Mouse (Mus musculus): ENCODE results near the gene Susd2.
A peak's percentile ranks its signal among the peaks of the same experiment; 100 is the strongest.

Susd2 gene

DNA sequence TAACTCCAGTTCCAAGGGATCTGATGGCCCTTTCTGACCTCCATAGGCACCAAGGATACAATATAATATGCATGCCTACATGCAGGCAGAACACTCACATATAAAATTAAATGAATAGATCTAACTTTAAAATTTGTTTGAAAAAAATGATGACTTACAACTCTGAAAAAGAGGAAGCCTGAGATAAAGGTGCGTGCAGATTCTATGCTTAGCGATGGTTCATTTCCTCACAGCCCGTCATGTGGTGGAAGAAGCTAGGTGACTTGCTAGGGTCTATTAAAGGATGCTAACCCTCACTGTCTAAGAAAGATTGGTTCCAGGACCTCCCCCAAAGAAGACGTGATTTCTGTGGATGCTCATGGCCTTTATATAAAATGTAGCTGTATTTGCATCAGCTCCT lies 27.8 kb downstream of the Susd2 start:
- DNase-seq = no peak

DNA sequence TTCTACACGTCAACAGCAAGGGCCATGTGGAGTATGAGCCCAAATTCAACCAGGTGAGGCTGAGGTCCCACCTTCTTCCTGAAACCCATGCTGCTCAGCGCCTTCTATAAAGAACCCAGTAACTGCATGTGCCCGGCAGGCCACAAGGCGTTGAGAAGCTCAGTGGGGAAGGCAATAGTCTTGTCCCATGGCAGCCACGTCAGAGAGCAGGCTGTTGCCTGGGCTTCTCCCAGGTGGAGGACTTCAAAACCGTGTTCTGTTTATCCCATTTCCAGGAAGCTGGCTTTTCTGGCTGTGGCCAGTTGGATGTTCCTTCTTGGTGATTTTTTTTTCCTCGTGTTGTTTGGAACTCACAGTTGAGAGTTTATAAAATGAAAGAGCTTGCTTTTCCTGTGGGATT lies 33.3 kb downstream of the Susd2 start:
- no peak for DNase-seq

DNA sequence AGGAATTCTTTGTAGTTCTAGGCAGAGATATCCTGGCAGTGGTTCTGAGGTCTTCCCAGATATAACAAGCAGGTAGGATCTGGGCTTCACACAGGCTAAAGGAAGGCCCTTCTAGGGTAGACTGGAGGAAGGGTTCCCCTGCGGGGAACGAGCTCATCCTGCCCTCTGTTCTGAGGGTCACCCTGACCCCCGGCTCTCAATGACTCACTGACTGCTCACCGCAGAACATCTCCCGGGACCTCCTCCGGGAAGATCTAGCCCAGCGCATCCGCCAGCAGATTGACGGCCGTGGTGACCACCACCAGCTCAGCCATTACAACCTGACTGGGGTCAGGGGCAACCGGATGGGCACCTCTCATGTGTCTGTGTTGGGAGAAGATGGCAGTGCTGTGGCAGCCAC lies 34.8 kb downstream of the Susd2 start:
- DNase-seq = no peak

DNA sequence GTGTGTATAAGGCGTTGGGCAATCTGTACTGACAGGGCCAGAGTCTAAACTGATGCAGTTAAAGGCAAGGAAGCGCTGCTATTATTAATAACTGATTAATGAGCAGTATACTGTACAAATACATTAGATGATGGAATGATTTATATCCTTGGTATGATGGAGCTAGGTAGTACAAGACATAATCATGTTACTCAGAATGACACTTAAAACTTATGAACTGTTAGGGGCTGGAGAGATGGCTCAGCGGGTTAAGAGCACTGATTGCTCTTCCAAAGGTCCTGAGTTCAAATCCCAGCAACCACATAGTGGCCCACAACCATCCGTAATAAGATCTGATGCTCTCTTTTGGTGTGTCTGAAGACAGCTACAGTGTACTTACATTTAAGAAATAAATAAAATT lies 36.6 kb downstream of the Susd2 start:
- DNase-seq = no peak

DNA sequence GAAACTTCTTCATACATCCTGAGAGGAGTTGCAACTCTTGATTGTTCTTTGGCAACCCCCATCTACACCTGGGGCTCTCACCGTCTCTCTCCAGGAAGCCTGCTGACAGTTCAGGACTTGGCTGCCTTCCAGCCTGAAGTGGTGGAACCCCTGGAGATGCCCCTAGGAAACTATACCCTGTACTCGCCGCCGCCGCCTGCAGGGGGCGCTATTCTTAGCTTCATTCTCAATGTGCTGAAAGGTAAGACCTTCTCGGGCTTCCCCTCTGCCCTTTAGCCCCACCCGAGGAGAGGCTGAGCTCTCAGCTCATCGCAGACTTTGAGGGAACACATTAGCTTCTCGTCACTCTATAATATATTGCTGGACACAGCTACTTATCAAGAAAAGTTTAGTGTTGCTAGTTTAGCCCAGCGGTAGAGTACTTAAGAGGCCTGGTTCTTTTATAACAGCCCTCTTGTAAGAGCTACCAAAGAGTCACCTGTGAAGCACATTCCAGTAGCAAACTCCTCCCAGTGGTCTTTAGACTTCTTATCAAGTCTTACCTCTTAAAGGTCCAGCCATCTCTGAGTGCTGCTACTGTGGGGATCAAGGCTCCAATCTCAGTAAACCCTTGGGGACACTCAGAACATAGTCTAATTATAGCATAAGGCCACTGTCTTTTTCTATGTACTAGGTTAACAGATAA lies 38.5 kb downstream of the Susd2 start:
- peak in 1 of 2 experiments; percentile 14 for DNase-seq

DNA sequence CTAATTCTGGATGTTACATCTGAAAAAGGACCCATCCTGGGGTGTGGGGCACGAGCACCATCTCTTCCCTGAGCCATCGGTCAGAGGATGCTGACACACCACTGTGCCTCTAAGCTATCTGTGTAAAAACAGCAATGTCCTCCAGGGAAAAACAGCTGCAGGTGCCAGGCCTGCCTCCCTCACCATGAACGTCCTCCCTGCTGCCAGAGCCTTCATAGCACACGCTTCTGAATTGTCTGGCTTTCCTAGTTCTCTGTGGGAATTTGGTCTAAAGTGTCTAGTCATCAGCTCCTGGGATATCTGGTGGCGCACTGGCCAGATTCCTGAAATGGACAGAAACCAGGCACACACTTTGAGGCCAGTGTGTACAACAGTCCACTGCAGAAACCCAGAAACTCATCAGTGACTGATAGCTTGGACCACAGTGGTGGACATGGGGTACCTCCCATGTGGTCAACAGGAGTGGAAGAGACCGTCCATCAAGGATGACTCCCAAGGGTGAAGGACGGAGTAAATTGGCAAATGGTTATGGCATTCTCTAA lies 43.5 kb downstream of the Susd2 start:
- no peak for DNase-seq

DNA sequence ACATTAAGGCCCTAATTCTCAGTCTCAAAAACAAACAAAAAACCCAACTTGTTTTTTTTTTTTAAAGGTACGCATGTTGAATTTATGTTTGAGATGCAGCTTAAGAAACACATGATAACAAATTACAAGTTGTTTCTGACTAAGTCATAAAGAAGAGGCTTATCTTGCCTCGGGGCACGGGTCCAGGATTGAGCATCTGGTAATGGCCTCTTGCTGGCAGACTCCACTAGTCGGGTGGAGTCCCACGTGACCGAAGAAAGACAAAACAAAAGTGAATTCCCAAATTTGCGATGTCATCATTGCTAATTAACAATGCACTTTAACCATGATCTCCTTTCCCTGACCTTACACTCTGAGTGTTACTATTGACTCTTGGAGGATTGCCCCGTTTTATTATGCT lies 47.8 kb downstream of the Susd2 start:
- peak; percentile 60 to 69 for DNase-seq

DNA sequence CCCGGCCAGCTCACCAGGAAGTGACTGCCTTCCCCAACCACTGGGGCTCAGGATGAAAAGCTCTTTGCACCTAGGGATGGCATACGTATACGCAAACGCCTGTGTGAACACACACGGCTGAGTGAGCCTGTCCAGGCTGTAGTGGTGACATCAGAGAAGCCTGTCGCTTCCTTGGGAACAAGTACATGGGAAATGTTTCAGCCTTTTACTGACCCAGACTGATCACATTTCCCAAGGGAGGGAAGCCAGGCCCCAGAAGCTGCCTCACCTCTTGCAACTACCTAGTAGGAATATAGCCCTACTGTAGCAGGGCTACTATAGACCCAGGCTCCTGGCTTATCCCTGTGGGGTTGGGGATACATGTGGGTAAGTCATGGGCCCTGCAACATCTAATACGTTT lies 51.2 kb downstream of the Susd2 start:
- DNase-seq = no peak

DNA sequence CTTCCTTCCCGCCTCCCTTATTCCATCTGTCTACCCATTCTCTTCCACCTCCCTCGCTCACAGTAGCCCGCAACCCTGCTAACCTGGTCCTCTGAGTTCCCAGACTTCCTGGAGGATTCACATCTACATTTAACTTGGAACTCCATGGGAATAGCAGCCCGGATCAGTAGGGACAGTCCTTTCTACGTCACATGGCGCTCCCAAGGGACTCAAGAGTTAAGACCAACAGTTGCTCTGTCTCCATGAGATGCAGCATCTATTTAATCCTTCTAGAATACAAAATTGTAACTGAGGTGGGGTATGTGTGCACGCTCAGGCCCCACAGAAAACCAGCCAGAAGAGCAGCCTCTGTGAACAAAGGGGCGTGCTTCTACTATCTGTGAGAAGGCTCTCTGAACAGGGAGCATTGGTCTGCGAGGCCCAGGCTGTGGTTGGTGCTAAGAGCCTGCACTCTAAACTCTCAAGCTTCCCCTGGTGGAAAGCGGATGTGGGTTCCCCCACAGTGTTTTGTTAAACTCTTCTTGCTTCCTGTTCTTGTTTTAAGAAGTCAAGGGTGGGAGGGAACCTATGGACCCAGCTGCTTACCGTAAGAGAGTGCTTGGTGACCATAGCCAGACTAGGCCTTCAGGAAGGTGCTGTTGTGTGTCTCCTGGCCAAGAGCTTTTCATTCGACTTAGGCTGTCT lies 52.5 kb downstream of the Susd2 start:
- peak; percentile 44 to 50 for DNase-seq

DNA sequence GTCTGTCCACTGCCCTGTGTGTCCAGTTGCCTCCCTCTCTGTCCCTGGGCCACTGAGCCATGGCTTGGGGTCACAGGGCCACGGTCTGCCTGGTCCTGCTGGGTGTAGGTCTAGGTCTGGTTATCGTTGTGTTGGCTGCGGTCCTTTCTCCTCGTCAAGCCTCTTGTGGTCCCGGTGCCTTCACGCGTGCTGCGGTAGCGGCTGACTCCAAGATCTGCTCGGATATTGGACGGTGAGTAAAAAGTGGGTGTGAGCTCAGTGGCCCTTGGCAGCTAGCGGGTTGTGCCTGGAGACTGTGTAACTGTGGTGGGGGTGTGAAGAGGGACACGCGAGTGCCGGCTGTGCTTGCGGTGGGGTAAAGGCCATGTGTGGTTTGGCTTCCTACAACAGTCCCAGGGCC lies 54.2 kb downstream of the Susd2 start:
- peak; percentile 54 to 58 for DNase-seq

DNA sequence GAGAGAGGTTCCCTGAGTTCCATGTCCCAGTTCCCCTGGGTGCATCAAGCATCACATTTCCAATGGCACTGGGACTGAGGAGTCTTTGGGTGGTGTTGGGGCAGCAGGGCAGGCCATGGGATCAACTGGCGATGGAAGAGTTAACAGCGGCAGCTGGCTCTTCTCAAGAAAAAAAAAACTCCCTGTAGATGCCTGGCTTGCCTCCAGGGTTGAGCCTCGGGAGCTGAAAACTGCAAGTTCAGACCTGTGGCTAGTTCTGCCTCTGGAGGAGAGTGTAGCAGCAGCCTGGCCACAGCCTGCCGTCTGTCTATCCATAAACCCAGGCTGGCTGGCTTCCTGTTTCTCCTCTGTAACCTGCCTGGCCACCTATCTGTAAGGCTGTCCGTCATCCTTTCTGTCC lies 54.7 kb downstream of the Susd2 start, which contains the start of gene Ggt5:
Ggt5 (plus strand) TSS at position 212 of the 400 bp plus-strand sequence.
- DNase-seq = peak; percentile 73 to 76

DNA sequence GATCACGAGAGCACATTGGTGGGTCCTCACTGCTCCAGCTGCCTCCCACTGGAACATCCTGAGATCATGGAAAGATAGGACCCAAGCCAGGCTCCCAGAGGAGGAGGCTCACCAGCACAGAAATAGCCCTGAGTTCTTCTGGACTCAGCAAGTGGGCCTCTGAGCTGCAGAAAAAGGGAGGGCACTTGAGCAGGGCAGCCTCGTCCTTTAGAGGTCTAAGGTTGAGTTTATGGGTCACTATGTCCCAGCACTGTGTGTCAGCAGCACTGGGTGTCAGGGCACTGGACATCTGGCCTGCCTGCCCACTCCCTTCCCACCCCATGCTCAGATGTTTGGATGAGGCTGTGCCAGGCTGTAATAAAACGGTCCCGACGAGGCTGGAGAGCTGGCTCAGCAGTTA lies 55.5 kb downstream of the Susd2 start:
- DNase-seq = peak; percentile 52 to 75

DNA sequence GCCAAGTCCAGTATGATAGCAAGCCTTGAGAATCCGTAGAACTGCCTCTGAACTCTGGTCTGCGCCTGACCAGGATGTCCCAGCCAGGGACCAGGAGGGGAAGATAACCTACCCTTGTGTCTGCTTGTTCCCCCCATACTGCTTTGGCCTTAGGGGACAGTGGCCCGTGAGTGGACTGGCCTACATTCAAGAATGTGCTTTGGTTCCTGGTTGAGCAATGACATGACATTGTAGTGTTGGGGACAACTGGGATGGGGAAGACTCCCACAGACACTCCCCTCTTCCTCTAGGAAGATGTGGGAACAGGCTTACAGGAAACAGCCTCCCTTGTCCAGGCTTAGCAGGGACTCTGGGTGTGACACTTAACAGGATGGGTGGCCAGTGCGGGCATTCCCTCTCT lies 56.0 kb downstream of the Susd2 start:
- peak; percentile 12 to 28 for DNase-seq
